8 mouse cellular contexts compared by ENCODE assay signal in genomic region chr13:37513206-37513904, GRCm38 (mm10).
DNase-seq lines count a peak whose midpoint lies in the region; ATAC-seq and TF ChIP-seq lines count a peak whose summit lies in the region.

No protein-coding gene starts in this region.

- no peak for TF ChIP-seq CTCF in liver, adult 2 months (IDR thresholded peaks at IDR 0.05; ENCODE audit: low read depth, low read length)
- no peak for TF ChIP-seq CTCF in intestine, postnatal 0 days (IDR thresholded peaks at IDR 0.05; ENCODE audit: low read depth)

- H3K9ac ChIP-seq in liver, adult 2 months (ENCODE audit: low read depth, low read length): no peak overlapping the region
- no peak overlapping the region for H3K9ac ChIP-seq in forebrain, embryonic 12.5 days
- no peak overlapping the region for H3K9ac ChIP-seq in intestine, postnatal 0 days (ENCODE audit: low read depth, low read length)
- H3K9ac ChIP-seq in neural tube, embryonic 14.5 days (replicated peaks; ENCODE audit: low read depth, low read length): no peak overlapping the region

- no peak overlapping the region for H3K4me3 ChIP-seq in liver, adult 2 months (ENCODE audit: insufficient read depth, low read depth, low read length)
- no peak overlapping the region for H3K4me3 ChIP-seq in forebrain, embryonic 12.5 days (replicated peaks)
- no peak overlapping the region for H3K4me3 ChIP-seq in intestine, postnatal 0 days (ENCODE audit: low read depth, low read length)
- no peak overlapping the region for H3K4me3 ChIP-seq in neural tube, embryonic 14.5 days (ENCODE audit: low read depth, low read length)

- H3K27ac ChIP-seq in liver, adult 2 months (replicated peaks; ENCODE audit: insufficient read depth, low read depth, low read length): peak overlapping the region; percentile 50
- peak overlapping the region; percentile 89 for H3K27ac ChIP-seq in forebrain, embryonic 12.5 days
- peak overlapping the region; percentile 46; the same call in 1 of the 2 replicates for H3K27ac ChIP-seq in intestine, postnatal 0 days (ENCODE audit: low read depth, low read length)
- no peak overlapping the region for H3K27ac ChIP-seq in neural tube, embryonic 14.5 days (ENCODE audit: low read depth, low read length)

- ATAC-seq in forebrain, embryonic 12.5 days (ENCODE audit: low FRiP score): peak; percentile 0; the same call in 1 of the 2 replicates
- ATAC-seq in intestine, postnatal 0 days: no peak
- ATAC-seq in neural tube, embryonic 14.5 days (ENCODE audit: low read depth): no peak

- no peaks in the 10 kb centered on the region for H3K36me3 ChIP-seq in liver, adult 2 months (ENCODE audit: control insufficient read depth, insufficient read depth, low read length)
- no peaks in the 10 kb centered on the region for H3K36me3 ChIP-seq in forebrain, embryonic 12.5 days (replicated peaks)
- no peaks in the 10 kb centered on the region for H3K36me3 ChIP-seq in intestine, postnatal 0 days (ENCODE audit: control insufficient read depth, insufficient read depth)
- H3K36me3 ChIP-seq in neural tube, embryonic 14.5 days (ENCODE audit: control insufficient read depth, insufficient read depth, low read length): no peaks in the 10 kb centered on the region

- peak overlapping the region; percentile 44 for H3K4me2 ChIP-seq in forebrain, embryonic 12.5 days
- no peak overlapping the region for H3K4me2 ChIP-seq in intestine, postnatal 0 days (replicated peaks; ENCODE audit: low read depth)
- H3K4me2 ChIP-seq in neural tube, embryonic 14.5 days (ENCODE audit: low read depth, low read length): 0 out of 2 replicates have a peak overlapping the region, but pooled peaks have one; percentile 4

- no peaks in the 10 kb centered on the region for H3K79me2 ChIP-seq in liver, adult 2 months (ENCODE audit: control insufficient read depth, insufficient read depth, low read length)

- WGBS in liver, adult 2 months: 19% methylated on average over 2 of the region's 2 CpGs
- 41% methylated on average over 2 of the region's 2 CpGs for WGBS in forebrain, embryonic 12.5 days
- WGBS in intestine, postnatal 0 days: 32% methylated on average over 2 of the region's 2 CpGs
- WGBS in neural tube, embryonic 14.5 days: 32% methylated on average over 2 of the region's 2 CpGs

- no peaks in the 10 kb centered on the region for H3K9me3 ChIP-seq in forebrain, embryonic 12.5 days
- H3K9me3 ChIP-seq in intestine, postnatal 0 days (ENCODE audit: control insufficient read depth): no peaks in the 10 kb centered on the region
- no peaks in the 10 kb centered on the region for H3K9me3 ChIP-seq in neural tube, embryonic 14.5 days (ENCODE audit: control insufficient read depth, low read length)

- peaks cover 16% of the 10 kb centered on the region for H3K4me1 ChIP-seq in liver, adult 2 months (ENCODE audit: control insufficient read depth, insufficient read depth, low read length)
- H3K4me1 ChIP-seq in forebrain, embryonic 12.5 days: peaks cover 46% of the 10 kb centered on the region
- H3K4me1 ChIP-seq in intestine, postnatal 0 days (replicated peaks; ENCODE audit: control insufficient read depth, insufficient read depth, low read length): peaks cover 7% of the 10 kb centered on the region
- peaks cover 10% of the 10 kb centered on the region; the same call in 1 of the 2 replicates for H3K4me1 ChIP-seq in neural tube, embryonic 14.5 days (ENCODE audit: control insufficient read depth, insufficient read depth, low read length)

- DNase-seq in liver, adult 2 months (ENCODE audit: extremely low read depth, low read depth, low spot score): no peak
- no peak for DNase-seq in liver
- DNase-seq in cerebellum, adult 8-10 months: no peak
- no peak for DNase-seq in right cerebral cortex, postnatal 36 days (ENCODE audit: low spot score in 2 of 2)
- DNase-seq in c-Kit-positive CD71-positive TER-119-positive erythroid progenitor cells, embryonic 14.5 days (ENCODE audit: low spot score): no peak

- no peaks in the 10 kb centered on the region for H3K27me3 ChIP-seq in liver, adult 2 months (ENCODE audit: control insufficient read depth, insufficient read depth, low read length)
- no peaks in the 10 kb centered on the region for H3K27me3 ChIP-seq in forebrain, embryonic 12.5 days
- H3K27me3 ChIP-seq in intestine, postnatal 0 days (replicated peaks; ENCODE audit: control insufficient read depth, insufficient read depth, low read length): no peaks in the 10 kb centered on the region
- H3K27me3 ChIP-seq in neural tube, embryonic 14.5 days (ENCODE audit: control insufficient read depth, insufficient read depth, low read length): no peaks in the 10 kb centered on the region

- TF ChIP-seq POLR2A in liver, adult 2 months (IDR thresholded peaks at IDR 0.05; ENCODE audit: extremely low read depth, insufficient read depth, low read length): no peak
